Mouse (Mus musculus): ENCODE results near the gene Zfp239. TPM values are rescaled to one million over a fixed set of nuclear protein-coding genes. Genes with fewer than 3 reads are reported as not detected.

Zfp239 gene
- polyA plus RNA-seq, 1 experiment from 2014 or later, result 2.9 TPM

Other genes with a start within 250 kb of the Zfp239 start
- 54.4 and 58.9 TPM in 2 replicates for gene Zfp637, start 20.9 kb upstream of the Zfp239 start, polyA plus RNA-seq (2016; fragmentation: Nextera tagmentation; extraction: Ambion mirVana)
- 530 and 545 TPM in 2 replicates for gene Hnrnpf, start 38.2 kb downstream of the Zfp239 start, polyA plus RNA-seq (2016; fragmentation: Nextera tagmentation; extraction: Ambion mirVana)
- gene Fxyd4, start 75.6 kb downstream of the Zfp239 start, polyA plus RNA-seq (2016; fragmentation: Nextera tagmentation; extraction: Ambion mirVana), result 1.2 and 1.5 TPM in 2 replicates
- 0.51 and 1.1 TPM in 2 replicates for gene Rasgef1a, start 149.3 kb downstream of the Zfp239 start, polyA plus RNA-seq (2016; fragmentation: Nextera tagmentation; extraction: Ambion mirVana)

All from heart, embryonic 12.5 days (tissue).